Mouse (Mus musculus): ENCODE measurements around the gene Acsl5. TPM values are rescaled to one million over a fixed set of nuclear protein-coding genes. Genes with fewer than 3 reads are reported as not detected.

Acsl5 gene
- 33.8 and 45.5 TPM in 2 replicates for polyA plus RNA-seq (2012; rRNA removed)

- no peak within 1 kb of the TSS for H3K27ac ChIP-seq (ENCODE audit: insufficient read depth, low read length)
- TF ChIP-seq CTCF (IDR thresholded peaks at IDR 0.05; ENCODE audit: extremely low read depth, insufficient read depth, low read length) (no peak), POLR2A (IDR thresholded peaks at IDR 0.05; ENCODE audit: extremely low read depth, insufficient read depth, low read length) (no peak)
- peaks cover 1% of the 10 kb centered on the region for H3K4me1 ChIP-seq (ENCODE audit: control insufficient read depth, insufficient read depth, low read length)
- no peak within 1 kb of the TSS; the same call in 1 of the 2 replicates for H3K4me3 ChIP-seq (ENCODE audit: insufficient read depth, low read length)
Observed at GRCm38 (mm10) chr19:55251383-55252124, at the start of gene Acsl5. TSS of gene Acsl5 (plus strand) at chr19:55251938.

- TF ChIP-seq CTCF (IDR thresholded peaks at IDR 0.05; ENCODE audit: extremely low read depth, insufficient read depth, low read length) (peak; percentile 63; the same call in 1 of the 2 replicates), POLR2A (IDR thresholded peaks at IDR 0.05; ENCODE audit: extremely low read depth, insufficient read depth, low read length) (no peak)
- Histone ChIP-seq H3K4me1 (ENCODE audit: control insufficient read depth, insufficient read depth, low read length) (no peaks in the 10 kb centered on the region), H3K4me3 (ENCODE audit: insufficient read depth, low read length) (no peak overlapping the region), H3K27ac (ENCODE audit: insufficient read depth, low read length) (no peak overlapping the region)
Observed at GRCm38 (mm10) chr19:55206482-55207138, 45.1 kb upstream of the Acsl5 start.

GRCm38 (mm10) chr19:55207205-55207604, 44.5 kb upstream of the Acsl5 start:
- TF ChIP-seq CTCF (IDR thresholded peaks at IDR 0.05; ENCODE audit: extremely low read depth, insufficient read depth, low read length) (no peak), POLR2A (IDR thresholded peaks at IDR 0.05; ENCODE audit: extremely low read depth, insufficient read depth, low read length) (no peak)

GRCm38 (mm10) chr19:55207746-55208538, 43.8 kb upstream of the Acsl5 start:
- Histone ChIP-seq H3K27ac (ENCODE audit: insufficient read depth, low read length) (no peak overlapping the region), H3K4me3 (ENCODE audit: insufficient read depth, low read length) (no peak overlapping the region), H3K4me1 (ENCODE audit: control insufficient read depth, insufficient read depth, low read length) (no peaks in the 10 kb centered on the region)
- no peak for TF ChIP-seq CTCF (IDR thresholded peaks at IDR 0.05; ENCODE audit: extremely low read depth, insufficient read depth, low read length)
- TF ChIP-seq POLR2A (IDR thresholded peaks at IDR 0.05; ENCODE audit: extremely low read depth, insufficient read depth, low read length), result no peak

More at GRCm38 (mm10) chr19:55207205-55207604, 44.5 kb upstream of the Acsl5 start:
- Histone ChIP-seq H3K4me3 (ENCODE audit: insufficient read depth, low read length) (no peak overlapping the region), H3K27ac (ENCODE audit: insufficient read depth, low read length) (no peak overlapping the region), H3K4me1 (ENCODE audit: control insufficient read depth, insufficient read depth, low read length) (no peaks in the 10 kb centered on the region)

- Histone ChIP-seq H3K4me1 (ENCODE audit: control insufficient read depth, insufficient read depth, low read length) (no peaks in the 10 kb centered on the region), H3K4me3 (ENCODE audit: insufficient read depth, low read length) (no peak overlapping the region), H3K27ac (ENCODE audit: insufficient read depth, low read length) (no peak overlapping the region)
- no peak for TF ChIP-seq POLR2A (IDR thresholded peaks at IDR 0.05; ENCODE audit: extremely low read depth, insufficient read depth, low read length)
- no peak for TF ChIP-seq CTCF (IDR thresholded peaks at IDR 0.05; ENCODE audit: extremely low read depth, insufficient read depth, low read length)
Observed at GRCm38 (mm10) chr19:55208654-55209053, 43.1 kb upstream of the Acsl5 start.

- no peak overlapping the region for H3K4me3 ChIP-seq (ENCODE audit: insufficient read depth, low read length)
- H3K4me1 ChIP-seq (ENCODE audit: control insufficient read depth, insufficient read depth, low read length), result peaks cover 3% of the 10 kb centered on the region; the same call in 1 of the 2 replicates
- TF ChIP-seq POLR2A (IDR thresholded peaks at IDR 0.05; ENCODE audit: extremely low read depth, insufficient read depth, low read length) (no peak), CTCF (IDR thresholded peaks at IDR 0.05; ENCODE audit: extremely low read depth, insufficient read depth, low read length) (no peak)
- H3K27ac ChIP-seq (ENCODE audit: insufficient read depth, low read length), result no peak overlapping the region
Observed at GRCm38 (mm10) chr19:55209084-55209483, 42.7 kb upstream of the Acsl5 start.

GRCm38 (mm10) chr19:55211698-55212097, 40.0 kb upstream of the Acsl5 start:
- Histone ChIP-seq H3K4me1 (ENCODE audit: control insufficient read depth, insufficient read depth, low read length) (peaks cover 6% of the 10 kb centered on the region), H3K4me3 (ENCODE audit: insufficient read depth, low read length) (no peak overlapping the region), H3K27ac (ENCODE audit: insufficient read depth, low read length) (no peak overlapping the region)
- no peak for TF ChIP-seq CTCF (IDR thresholded peaks at IDR 0.05; ENCODE audit: extremely low read depth, insufficient read depth, low read length)
- no peak for TF ChIP-seq POLR2A (IDR thresholded peaks at IDR 0.05; ENCODE audit: extremely low read depth, insufficient read depth, low read length)

GRCm38 (mm10) chr19:55213617-55214340, 38.0 kb upstream of the Acsl5 start:
- H3K4me1 ChIP-seq (ENCODE audit: control insufficient read depth, insufficient read depth, low read length), result peaks cover 8% of the 10 kb centered on the region
- no peak overlapping the region for H3K4me3 ChIP-seq (ENCODE audit: insufficient read depth, low read length)
- no peak for TF ChIP-seq CTCF (IDR thresholded peaks at IDR 0.05; ENCODE audit: extremely low read depth, insufficient read depth, low read length)
- no peak for TF ChIP-seq POLR2A (IDR thresholded peaks at IDR 0.05; ENCODE audit: extremely low read depth, insufficient read depth, low read length)
- H3K27ac ChIP-seq (ENCODE audit: insufficient read depth, low read length), result no peak overlapping the region

- no peak for TF ChIP-seq CTCF (IDR thresholded peaks at IDR 0.05; ENCODE audit: extremely low read depth, insufficient read depth, low read length)
- no peak for TF ChIP-seq POLR2A (IDR thresholded peaks at IDR 0.05; ENCODE audit: extremely low read depth, insufficient read depth, low read length)
- Histone ChIP-seq H3K27ac (ENCODE audit: insufficient read depth, low read length) (peak overlapping the region; percentile 26), H3K4me1 (ENCODE audit: control insufficient read depth, insufficient read depth, low read length) (peaks cover 12% of the 10 kb centered on the region), H3K4me3 (ENCODE audit: insufficient read depth, low read length) (no peak overlapping the region)
Observed at GRCm38 (mm10) chr19:55216876-55217275, 34.9 kb upstream of the Acsl5 start.
